Mouse (Mus musculus): ENCODE results near the gene 1810013L24Rik.
"Not testable (repeated sequence)": the region's sequence is repeated elsewhere in the genome, so short reads cannot be mapped to it uniquely, and the experiment has no call there.

The 1810013L24Rik gene

DNA sequence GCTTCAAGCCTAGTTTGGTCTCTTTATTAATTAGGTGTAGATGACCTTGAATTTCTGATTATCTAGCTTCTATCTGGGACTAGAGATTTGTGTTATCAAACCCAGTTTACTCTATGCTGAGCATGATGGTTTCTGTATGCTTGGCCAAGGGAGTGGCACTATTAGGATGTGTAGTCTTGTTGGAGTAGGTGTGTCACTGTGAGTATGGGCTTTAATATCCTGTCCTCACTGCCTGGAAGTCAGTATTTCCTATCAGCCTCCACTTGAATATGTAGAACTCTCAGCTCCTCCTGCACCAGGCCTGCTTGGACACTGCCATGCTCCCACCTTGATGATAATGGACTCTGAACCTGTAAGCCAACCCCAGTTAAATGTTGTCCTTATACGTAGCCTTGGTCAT is 7.0 kb downstream of the 1810013L24Rik start:
- DNase-seq (ENCODE audit: low spot score in 2 of 2), result no peak

DNA sequence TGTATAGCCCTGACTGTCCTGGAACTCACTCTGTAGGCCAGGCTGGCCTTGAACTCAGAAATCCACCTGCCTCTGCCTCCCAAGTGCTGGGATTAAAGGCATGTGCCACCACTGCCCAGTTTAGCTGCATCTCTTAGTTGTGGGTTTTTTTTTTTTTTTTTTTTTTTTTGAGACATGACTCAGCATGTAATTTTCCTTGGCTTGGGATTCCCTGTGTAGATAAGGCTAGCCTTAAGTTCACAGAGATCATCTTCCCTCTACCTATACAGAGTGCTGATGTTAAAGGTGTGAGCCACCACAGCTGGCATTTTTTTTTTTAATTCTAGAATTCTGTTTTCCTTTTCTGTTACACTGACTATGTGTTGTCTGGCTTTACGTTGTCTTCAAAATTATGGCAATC is 7.7 kb downstream of the 1810013L24Rik start:
- DNase-seq (ENCODE audit: low spot score in 2 of 2), result no peak

DNA sequence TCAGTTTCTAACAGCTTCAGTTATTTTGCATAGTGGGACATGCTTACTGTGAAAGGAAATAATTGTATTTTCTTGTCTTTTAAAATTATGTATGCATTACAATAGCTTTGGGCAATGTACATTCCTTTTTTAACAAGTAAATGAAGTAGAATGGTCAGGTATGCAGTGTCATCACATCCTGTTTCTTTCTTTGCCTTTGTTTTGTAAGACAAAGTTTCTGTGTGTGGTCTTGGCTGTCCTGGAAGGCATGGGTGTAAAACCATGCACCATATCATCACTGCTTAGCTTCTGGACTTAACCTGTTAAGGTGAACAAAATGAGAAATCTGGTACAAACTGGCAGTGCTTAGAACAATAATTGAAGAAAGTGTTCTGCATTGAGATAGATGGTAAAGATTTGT is 9.0 kb downstream of the 1810013L24Rik start:
- no peak for DNase-seq (ENCODE audit: low spot score in 2 of 2)

DNA sequence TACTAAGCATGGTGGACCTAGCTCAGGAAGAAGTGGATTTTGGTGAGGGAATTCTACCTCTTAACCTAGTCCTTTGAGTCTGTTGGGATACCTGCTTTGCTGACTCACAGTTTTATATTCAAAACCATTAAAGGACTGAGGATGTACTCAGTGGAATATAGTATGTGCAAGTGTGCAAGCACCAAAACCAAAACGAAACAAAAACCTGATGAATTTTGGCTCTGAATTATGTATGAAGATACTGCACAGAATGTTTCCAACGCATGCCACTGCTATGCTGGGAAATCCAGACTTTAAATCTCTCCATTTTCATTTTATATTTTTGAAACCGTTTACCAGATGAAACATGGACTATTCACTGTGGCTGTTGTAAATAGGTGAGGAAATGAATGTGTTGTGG is 10.7 kb downstream of the 1810013L24Rik start:
- no peak for DNase-seq (ENCODE audit: low spot score in 2 of 2)

DNA sequence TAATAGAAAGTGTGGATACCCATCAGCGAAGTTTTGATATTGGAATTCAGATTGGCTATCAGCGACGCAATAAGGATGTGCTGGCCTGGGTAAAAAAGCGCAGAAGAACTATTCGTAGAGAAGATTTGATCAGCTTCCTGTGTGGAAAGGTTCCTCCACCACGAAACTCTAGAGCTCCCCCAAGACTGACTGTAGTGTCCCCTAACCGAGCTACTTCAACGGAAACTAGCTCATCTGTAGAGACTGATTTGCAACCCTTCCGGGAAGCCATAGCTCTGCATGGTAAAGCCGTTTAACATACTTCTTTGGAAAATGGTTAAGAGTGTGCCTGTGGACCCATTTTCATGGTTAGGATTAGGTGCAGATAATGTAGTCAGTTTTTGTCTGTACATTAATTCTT is 13.1 kb downstream of the 1810013L24Rik start:
- no peak for DNase-seq (ENCODE audit: low spot score in 2 of 2)

DNA sequence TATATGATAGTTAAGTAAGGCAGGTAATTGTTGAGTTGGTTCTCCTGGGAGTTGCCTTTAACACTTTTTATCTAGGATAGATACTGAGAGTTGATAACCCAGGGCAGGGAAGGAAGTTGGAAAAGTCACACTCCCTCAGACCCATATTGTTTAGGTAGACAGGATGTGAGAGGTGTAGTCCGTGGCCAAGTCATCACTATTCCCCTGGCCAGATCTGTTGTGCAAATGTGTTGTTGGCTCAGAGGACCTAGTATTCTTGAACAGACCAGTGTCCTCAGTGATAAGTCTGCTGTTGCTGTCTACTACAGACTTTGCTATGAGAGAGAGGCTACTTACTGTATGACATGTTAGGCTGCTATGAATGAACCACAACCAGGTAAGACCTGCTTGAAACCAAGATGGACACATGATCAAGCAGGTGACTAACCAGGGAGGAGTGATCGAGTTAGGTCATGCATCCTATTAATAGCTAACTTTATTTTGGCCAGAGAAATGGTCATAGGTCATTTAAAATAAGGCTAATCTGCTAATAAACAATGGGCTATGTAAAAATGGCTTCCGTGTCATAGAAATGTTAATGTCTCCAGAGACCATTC is 13.8 kb downstream of the 1810013L24Rik start:
- no peak for DNase-seq (ENCODE audit: low spot score in 2 of 2)

DNA sequence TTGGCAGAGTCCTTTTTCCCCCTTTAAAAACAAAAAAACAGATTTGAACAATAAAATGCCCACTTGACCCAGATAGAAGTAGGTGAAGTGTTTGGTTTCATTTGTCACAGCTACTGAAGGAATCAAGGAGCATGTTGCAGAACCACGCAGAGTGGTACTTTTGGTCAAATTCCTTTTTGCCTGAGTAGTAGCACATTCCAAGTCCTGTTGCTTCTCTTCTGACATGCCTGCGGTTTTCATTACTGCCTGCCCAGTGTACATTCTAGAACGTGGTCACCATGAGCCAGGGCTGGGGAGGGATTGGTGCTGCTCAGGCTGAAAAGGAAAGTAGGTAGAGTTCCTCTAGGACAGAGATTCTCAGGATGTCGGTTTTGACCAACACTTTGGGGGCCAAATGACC is 16.1 kb downstream of the 1810013L24Rik start:
- no peak for DNase-seq (ENCODE audit: low spot score in 2 of 2)

DNA sequence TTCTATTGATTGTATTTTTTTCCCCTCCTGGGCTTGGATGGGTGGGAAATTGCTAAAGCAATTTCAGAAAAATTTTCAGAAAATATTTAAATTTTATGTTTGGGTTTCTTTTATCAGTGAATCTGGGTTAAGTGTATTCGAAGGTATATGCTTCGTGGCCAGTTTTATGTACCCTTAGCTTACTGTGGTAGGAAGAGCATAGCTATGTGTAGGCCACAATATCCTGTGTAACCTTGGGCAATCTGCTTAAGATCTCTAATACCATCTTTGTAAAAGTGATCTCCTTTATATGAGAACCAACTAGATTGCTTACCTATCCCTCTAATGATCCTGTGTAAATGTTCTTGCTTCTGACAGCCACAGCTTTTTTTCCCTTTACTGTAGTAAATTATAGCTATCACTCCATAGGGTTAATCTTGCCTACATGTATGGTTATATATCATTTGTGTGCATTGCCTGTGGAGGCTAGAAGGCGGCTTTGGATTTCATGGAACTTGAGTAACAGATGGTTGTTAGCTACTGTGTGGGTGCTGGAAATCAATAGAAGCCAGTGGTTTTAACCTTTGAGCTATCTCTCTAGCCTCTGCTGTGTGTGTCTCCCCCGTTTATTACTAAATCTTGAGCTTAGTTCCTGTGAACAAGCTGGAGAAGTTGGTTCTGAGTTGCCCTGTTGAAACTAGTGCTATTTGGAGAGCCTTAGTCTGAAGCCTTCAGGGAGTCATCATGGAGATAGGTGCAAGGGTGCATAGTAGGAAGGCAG is 18.6 kb downstream of the 1810013L24Rik start:
- no peak for DNase-seq (ENCODE audit: low spot score in 2 of 2)

DNA sequence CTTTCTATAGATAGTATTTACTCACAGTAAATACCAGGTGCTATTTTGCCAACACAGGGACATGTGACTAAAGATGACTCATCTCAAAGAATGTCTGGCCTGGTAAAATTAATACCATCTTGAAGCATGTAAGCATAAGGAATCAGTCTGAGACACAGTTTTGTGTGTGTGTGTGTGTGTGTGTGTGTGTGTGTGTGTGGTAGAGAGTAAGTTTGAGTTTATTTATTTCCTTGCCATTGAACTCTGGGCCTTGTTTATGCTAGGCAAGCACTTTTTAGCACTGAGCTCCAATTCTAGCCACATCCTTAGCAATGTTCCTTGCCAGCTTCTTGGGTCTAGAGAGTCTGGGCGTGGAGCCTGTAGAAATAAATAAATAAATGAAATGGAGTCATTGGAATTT is 20.0 kb downstream of the 1810013L24Rik start:
- DNase-seq (ENCODE audit: low spot score in 2 of 2), result no peak

DNA sequence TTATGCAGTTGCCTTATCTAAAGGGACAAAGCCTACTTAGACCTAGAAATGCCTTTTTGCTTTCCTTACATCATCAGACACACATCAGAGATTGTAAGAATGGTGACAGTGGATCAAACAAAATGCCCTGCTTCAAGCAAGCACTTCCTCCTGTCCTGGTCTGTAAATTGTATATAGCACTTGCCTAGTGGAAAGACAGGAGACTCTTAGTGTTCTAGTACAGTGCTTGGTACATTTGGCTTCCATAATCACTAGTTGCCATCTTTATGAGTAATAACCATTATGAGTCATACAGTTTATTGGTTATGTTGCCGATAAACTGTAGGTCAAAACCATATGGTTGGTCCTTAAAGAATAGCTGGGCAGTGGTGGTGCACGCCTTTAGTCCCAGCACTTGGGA is 25.2 kb downstream of the 1810013L24Rik start:
- DNase-seq (ENCODE audit: low spot score in 2 of 2), result no peak

DNA sequence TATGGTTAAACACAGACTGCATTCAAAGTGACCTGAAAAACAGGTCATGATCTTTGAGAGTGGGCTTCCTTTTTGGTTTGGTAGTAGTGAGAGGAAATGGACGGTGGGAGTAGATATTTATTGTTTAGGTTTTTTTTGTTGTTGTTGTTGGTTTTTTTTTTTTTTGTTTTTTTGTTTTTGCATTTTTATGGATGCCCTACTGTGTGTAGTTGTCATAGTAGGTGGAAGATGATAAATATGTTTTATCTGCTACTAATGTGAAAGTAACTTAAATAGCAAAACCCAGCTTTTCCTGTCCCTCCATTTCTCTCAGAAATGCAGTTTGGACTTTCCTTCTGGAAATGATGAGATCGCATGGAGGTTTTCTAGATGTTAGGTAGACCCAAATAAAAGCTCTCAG is 26.9 kb downstream of the 1810013L24Rik start:
- DNase-seq (ENCODE audit: low spot score in 2 of 2), result no peak

DNA sequence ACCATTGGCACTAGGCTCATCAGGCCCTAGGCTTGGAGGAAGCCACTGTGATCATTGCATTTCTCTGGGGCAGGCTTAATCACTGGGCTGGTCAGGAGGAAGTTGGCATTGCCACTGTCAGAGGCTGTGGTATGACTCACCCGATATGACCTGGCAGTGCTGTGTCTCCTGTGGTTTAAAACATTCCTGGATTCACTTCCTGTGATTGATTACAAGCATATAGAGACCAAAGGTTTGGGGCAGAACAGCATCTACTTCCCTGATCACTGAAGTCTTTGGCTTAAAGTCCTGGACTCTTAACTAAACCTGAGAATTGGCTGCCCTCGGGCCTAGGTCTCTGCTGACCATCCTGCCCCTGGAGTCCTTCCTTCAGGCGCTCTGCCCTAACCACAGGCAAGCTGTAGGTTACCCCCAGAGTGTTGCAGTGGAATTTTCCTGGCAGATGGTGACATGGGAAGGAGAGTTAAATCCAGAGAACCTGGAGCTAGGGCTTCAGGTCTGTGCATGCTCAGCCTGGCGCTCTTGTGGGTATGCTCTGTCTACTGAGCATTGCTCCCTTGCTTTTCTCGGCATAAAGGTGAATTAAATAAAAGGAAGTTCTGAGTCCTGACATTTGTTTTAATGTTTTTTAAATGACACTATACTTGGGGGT is 32.6 kb downstream of the 1810013L24Rik start:
- no peak for DNase-seq (ENCODE audit: low spot score in 2 of 2)

DNA sequence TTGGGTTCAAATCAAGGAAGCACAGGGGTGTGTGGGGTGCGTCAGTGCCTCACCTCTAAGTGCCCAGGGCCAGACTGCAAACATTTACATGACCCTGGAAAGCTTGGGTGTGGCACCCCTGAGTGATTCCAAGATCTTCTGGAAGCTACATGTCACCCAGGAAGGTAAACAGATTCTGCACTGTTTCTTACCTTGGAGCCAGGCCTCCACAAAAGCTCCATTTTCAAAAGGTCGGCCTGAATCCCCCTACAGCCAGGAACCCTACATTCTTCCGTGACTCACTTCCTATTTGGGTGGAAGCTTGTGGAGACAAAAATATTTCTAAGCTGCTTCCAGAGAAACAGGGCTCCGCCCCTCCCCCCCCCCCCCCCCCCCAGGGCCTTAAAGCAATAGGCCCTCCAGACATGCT is 34.3 kb downstream of the 1810013L24Rik start:
- DNase-seq (ENCODE audit: low spot score in 2 of 2), result no peak

DNA sequence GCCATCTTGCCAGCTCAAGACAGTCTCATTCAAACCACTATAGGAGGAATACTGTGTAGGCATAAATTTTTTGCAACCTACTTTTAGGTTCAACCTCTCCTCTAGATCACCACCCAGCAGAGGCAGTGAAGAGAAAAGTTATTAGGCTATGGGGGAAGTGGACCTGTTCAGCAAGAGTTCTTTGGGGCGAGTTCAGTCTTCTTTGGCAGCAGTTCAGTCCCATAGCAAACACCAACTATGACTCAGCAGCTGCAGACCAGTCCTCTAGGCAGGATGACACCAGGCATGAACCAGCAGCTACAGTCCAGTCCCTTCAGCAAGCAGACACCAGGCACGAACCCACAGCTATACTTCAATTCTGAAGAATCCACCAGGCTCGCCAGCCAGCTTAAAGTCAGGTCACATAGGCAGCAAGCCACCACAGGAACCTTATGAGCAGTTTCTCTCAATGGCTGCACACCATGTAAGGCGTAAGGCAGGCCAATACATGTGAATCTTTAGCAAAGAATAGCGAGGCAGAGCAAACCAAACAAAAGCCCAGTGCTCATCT is 37.6 kb downstream of the 1810013L24Rik start:
- DNase-seq (ENCODE audit: low spot score in 2 of 2), result no peak

DNA sequence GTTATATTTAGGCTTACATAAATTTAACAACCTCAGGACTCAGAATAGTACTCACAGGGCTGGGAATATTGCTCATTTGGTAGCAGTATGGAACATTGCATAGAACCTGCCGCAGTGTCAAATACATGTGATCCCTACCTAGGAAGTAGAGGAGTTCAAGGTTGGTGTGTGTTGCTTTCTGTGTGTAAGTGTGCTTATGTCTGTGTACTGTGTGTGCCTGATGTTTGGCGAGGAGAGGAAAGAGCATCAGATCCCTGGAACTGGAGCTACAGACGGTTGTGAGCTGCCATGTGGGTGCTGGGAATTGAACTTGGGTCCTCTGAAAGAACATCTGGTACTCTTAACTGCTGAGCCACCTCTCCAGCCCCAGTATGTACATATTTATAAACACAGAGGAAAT is 38.6 kb downstream of the 1810013L24Rik start:
- DNase-seq (ENCODE audit: low spot score in 2 of 2), result no peak

DNA sequence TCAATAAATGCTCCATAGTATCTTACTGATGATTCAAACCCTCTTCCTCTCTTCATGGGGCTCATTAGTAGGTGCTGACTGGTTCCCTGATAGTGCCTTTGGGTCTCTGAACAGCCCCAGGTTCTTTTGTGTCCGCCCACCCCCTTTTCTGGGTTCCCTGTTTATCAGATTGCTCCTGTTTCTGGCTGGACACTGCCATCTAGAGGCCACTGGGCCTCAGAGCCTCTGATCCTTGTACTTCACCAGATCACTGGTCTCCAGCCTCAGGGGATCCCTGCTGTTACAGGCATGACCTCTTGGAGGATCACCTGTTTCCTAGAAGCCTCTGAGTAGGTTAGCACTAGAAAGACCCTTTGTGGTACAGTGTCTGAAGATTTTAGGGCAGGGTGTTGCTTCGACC is 39.8 kb downstream of the 1810013L24Rik start:
- DNase-seq (ENCODE audit: low spot score in 2 of 2), result peak; percentile 68 to 69

DNA sequence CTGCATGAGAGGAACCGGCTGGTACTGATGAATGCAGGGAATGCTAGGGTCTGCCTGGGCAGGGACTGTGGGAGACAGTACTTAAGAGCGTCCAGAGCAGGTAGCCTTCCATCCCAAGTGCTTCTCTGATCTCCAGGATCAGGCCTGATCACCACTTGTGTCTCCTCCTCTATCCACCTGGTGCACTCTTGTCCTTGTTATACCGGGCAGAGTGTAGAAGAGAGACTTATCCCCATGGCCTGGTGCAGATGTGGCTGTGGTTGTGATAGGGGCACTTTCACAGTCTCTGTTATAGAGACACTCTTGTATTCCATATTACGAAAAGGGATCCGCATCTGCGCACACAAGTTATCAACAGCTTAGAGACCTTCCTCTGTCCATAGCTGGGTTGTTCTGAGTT is 41.5 kb downstream of the 1810013L24Rik start:
- DNase-seq (ENCODE audit: low spot score in 2 of 2), result no peak

DNA sequence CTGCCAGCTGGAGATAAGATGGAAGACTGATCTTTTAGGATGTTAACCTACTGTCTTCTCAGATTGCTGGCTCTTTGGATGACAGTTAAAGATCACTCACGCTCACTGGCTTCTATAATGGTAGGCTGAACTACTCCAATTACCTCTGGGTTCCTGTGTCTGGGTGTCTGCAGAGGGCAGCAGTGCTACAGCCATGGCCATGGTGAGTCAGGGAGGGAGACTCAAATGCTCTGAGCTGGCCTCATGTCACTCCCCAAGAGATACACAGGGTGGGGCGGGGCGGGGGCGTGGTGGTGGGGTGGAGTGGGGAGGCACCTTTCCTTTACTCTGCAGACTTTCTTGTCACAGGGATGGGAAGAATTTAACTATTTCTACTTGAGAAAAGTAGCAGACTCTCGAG is 42.1 kb downstream of the 1810013L24Rik start:
- DNase-seq (ENCODE audit: low spot score in 2 of 2), result no peak

DNA sequence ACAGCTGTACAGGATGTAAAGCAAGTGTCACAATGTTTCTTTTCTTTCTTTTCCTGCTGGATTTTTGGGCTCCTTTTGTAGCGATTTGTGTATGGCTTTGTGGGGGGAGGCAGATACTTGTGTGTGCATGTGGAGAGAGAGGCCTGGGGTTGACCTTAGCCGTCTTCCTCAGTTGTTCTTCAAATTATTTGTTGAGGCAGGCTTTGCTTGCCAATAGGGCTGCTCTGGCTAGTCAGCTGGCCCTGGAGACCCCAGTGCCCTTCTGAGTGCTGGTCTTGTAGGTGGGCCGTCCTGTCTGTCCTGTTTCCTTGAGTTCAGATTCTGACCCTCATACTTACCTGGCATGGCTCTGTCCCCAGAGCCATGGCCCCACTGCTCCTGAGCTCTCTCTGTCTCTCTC is 42.6 kb downstream of the 1810013L24Rik start:
- no peak for DNase-seq (ENCODE audit: low spot score in 2 of 2)

DNA sequence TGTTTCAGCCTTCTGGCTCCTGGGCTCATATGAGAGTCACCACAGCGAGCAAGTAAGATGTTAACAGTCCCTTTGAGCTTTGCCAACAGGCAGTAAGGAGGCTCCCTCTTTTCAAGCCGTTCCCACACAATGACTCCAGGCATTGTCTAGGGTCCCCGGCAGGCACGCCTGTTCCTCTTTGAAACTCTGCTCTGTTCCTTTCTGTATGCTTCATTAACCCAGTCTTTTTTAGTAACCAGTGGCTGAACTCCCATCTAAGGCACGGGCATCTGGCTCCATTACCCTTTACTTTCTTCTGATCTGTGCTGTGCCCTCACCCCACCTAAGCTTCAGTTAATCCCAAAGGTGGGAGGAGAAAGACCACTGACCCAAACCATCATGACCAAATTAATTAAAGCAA is 50.2 kb downstream of the 1810013L24Rik start:
- DNase-seq (ENCODE audit: low spot score in 2 of 2), result no peak

DNA sequence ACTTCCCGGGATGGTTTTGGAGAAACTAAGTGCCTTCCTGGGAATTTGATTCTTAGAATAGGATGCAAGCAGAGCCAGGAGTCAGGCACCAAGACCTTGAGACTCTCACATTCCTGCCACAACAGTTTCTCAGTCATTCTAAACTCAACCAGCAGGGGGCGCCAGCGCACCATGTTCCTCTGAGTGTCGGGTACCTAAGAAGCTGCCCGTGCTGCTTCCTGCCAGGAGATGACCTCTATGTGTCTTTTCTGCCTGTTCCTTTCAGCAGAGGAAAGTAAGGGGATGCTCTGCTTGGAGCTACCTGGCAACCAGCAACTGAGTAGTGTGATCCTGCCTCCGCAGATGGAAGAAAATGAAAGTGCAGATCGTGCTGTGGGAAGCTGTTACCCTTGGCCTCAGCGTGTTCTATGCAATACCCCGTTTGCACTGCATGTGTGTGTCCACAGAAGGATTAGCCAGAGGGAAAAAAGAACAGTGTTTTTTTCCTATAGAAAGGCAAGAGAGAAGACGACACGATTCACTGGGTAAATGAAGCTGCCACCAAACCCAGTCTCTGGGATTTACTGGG is 53.9 kb downstream of the 1810013L24Rik start:
- peak; percentile 88 to 90 for DNase-seq (ENCODE audit: low spot score in 2 of 2)

DNA sequence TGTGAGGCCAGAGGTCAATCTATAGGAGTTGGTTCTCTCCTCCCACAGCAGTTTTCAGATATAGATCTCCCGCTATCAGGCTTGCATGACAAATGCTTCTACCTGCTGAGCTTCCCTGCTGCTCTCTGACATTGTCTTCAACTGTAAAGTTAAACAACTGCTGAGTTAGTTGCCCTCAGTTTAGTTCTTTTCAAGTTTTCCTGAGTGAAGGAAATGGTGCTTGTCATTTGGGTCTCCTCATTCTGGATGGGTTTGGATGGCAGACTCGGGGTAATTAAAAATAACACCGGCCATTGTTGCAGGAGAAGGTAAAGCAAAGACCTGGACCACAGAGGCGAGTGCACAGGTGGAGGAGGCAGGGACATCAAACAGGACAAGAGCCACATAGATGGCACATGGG is 64.3 kb downstream of the 1810013L24Rik start:
- not testable (repeated sequence) for DNase-seq (ENCODE audit: low spot score in 2 of 2)

DNA sequence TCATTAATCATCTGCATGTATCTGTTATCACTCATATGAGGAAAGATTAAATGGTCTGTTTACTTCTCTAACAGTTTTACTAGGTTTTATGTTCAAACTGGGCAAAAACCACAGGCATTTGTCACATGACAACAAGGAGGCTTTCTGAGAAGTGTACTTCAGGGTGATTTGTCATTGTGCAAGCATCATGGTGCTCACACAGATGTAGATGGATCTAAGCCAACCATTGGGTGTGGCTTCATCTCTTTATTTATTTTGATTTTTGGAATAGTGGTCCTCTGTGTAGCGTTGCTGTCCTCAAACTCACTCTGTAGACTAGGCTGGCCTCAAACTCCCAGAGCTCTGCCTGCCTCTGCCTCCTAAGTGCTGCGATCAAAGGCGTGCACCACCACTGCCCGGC is 65.4 kb downstream of the 1810013L24Rik start:
- no peak for DNase-seq (ENCODE audit: low spot score in 2 of 2)

Measured in right cerebral cortex, postnatal 36 days (tissue).